Mouse (Mus musculus) MEL-GATA-1-ER (cell line): Measurements from ENCODE around the gene Pusl1.
A peak's percentile ranks its signal among the peaks of the same experiment; 100 is the strongest.

Experiments used
- DNase-seq: peaks from one replicate; pipeline ENCODE4 v3.0.0-alpha.2; 2012; ENCODE audit warnings: low read depth; ENCODE audit errors: extremely low read depth

Gene Pusl1

GRCm38 (mm10) chr4:155891551-155892001, at the start of gene Pusl1, which contains the start of gene Acap3:
Gene Pusl1 (minus strand): TSS chr4:155891781.
Gene Acap3 (plus strand): TSS chr4:155891822.
- DNase-seq = peak; percentile 83

- no peak for DNase-seq
Measured at GRCm38 (mm10) chr4:155932031-155932430, 40.5 kb upstream of the Pusl1 start.

GRCm38 (mm10) chr4:155908751-155909150, 17.2 kb upstream of the Pusl1 start:
- DNase-seq = no peak

- DNase-seq = no peak
Measured at GRCm38 (mm10) chr4:155908281-155908680, 16.7 kb upstream of the Pusl1 start.

- DNase-seq = no peak
Measured at GRCm38 (mm10) chr4:155907003-155907402, 15.4 kb upstream of the Pusl1 start.

GRCm38 (mm10) chr4:155906125-155906524, 14.5 kb upstream of the Pusl1 start:
- DNase-seq = no peak

GRCm38 (mm10) chr4:155905634-155906033, 14.1 kb upstream of the Pusl1 start:
- DNase-seq = no peak

GRCm38 (mm10) chr4:155904318-155905102, 12.9 kb upstream of the Pusl1 start:
- DNase-seq = no peak

- DNase-seq = no peak
Measured at GRCm38 (mm10) chr4:155903246-155903645, 11.7 kb upstream of the Pusl1 start.

GRCm38 (mm10) chr4:155901205-155901604, 9.6 kb upstream of the Pusl1 start:
- DNase-seq = no peak

GRCm38 (mm10) chr4:155899355-155899754, 7.8 kb upstream of the Pusl1 start:
- DNase-seq = no peak

- DNase-seq = no peak
Measured at GRCm38 (mm10) chr4:155898318-155898717, 6.7 kb upstream of the Pusl1 start.

- no peak for DNase-seq
Measured at GRCm38 (mm10) chr4:155896461-155896860, 4.9 kb upstream of the Pusl1 start.

GRCm38 (mm10) chr4:155895826-155896225, 4.2 kb upstream of the Pusl1 start:
- DNase-seq = no peak

- no peak for DNase-seq
Measured at GRCm38 (mm10) chr4:155895216-155895615, 3.6 kb upstream of the Pusl1 start.

GRCm38 (mm10) chr4:155894311-155894881, 2.8 kb upstream of the Pusl1 start:
- peak; percentile 77 for DNase-seq

GRCm38 (mm10) chr4:155893212-155893690, 1.7 kb upstream of the Pusl1 start:
- DNase-seq = no peak

GRCm38 (mm10) chr4:155892438-155893211, 1.0 kb upstream of the Pusl1 start:
- DNase-seq = peak; percentile 35

GRCm38 (mm10) chr4:155892017-155892416, 436 bp upstream of the Pusl1 start:
- peak; percentile 59 for DNase-seq

- no peak for DNase-seq
Measured at GRCm38 (mm10) chr4:155891011-155891471, 540 bp downstream of the Pusl1 start.

GRCm38 (mm10) chr4:155889316-155889715, 2.3 kb downstream of the Pusl1 start:
- DNase-seq = no peak

- no peak for DNase-seq
Measured at GRCm38 (mm10) chr4:155888181-155888580, 3.4 kb downstream of the Pusl1 start.
